Mouse (Mus musculus) lung, postnatal 10 days (tissue): ENCODE measurements around the gene Casp7.

Experiments used
- DNase-seq: peaks from one replicate; pipeline ENCODE4 v3.0.0; 2021

Casp7 gene

GRCm38 (mm10) chr19:56425492-56425891 is 28.6 kb downstream of the Casp7 start:
- no peak for DNase-seq

- no peak for DNase-seq
Observed at GRCm38 (mm10) chr19:56430369-56430768, 33.4 kb downstream of the Casp7 start.

- no peak for DNase-seq
Observed at GRCm38 (mm10) chr19:56432706-56433105, 35.8 kb downstream of the Casp7 start.

GRCm38 (mm10) chr19:56433581-56433980 is 36.7 kb downstream of the Casp7 start:
- DNase-seq = no peak

GRCm38 (mm10) chr19:56436380-56436779 is 39.5 kb downstream of the Casp7 start:
- DNase-seq = no peak

- peak; percentile 68 for DNase-seq
Observed at GRCm38 (mm10) chr19:56438357-56439071, 41.6 kb downstream of the Casp7 start.

GRCm38 (mm10) chr19:56439072-56439434 is 42.1 kb downstream of the Casp7 start:
- DNase-seq = no peak

GRCm38 (mm10) chr19:56443445-56443844 is 46.5 kb downstream of the Casp7 start:
- DNase-seq = no peak

- DNase-seq = no peak
Observed at GRCm38 (mm10) chr19:56448784-56449183, 51.9 kb downstream of the Casp7 start.

GRCm38 (mm10) chr19:56449537-56449936 is 52.6 kb downstream of the Casp7 start:
- DNase-seq = no peak

GRCm38 (mm10) chr19:56450892-56451291 is 54.0 kb downstream of the Casp7 start:
- no peak for DNase-seq

- peak; percentile 14 for DNase-seq
Observed at GRCm38 (mm10) chr19:56451867-56452266, 54.9 kb downstream of the Casp7 start.

- no peak for DNase-seq
Observed at GRCm38 (mm10) chr19:56452421-56452820, 55.5 kb downstream of the Casp7 start.

- no peak for DNase-seq
Observed at GRCm38 (mm10) chr19:56454862-56455261, 57.9 kb downstream of the Casp7 start.

- no peak for DNase-seq
Observed at GRCm38 (mm10) chr19:56455369-56455768, 58.4 kb downstream of the Casp7 start.

- no peak for DNase-seq
Observed at GRCm38 (mm10) chr19:56457569-56457968, 60.6 kb downstream of the Casp7 start.

- no peak for DNase-seq
Observed at GRCm38 (mm10) chr19:56459154-56460050, 62.5 kb downstream of the Casp7 start.

GRCm38 (mm10) chr19:56460241-56460640 is 63.3 kb downstream of the Casp7 start:
- DNase-seq = no peak

- DNase-seq = peak; percentile 20
Observed at GRCm38 (mm10) chr19:56461522-56462101, 64.7 kb downstream of the Casp7 start, which contains the start of gene Plekhs1. TSS of gene Plekhs1 (plus strand) at chr19:56461640.

- DNase-seq = no peak
Observed at GRCm38 (mm10) chr19:56462786-56463185, 65.9 kb downstream of the Casp7 start.

GRCm38 (mm10) chr19:56466486-56466885 is 69.6 kb downstream of the Casp7 start:
- no peak for DNase-seq

GRCm38 (mm10) chr19:56470286-56471020 is 73.5 kb downstream of the Casp7 start:
- no peak for DNase-seq

GRCm38 (mm10) chr19:56471934-56472333 is 75.0 kb downstream of the Casp7 start:
- DNase-seq = no peak
